Mouse (Mus musculus) spleen, adult 18-20 months (tissue): ENCODE measurements around the gene Slc2a2.

Source experiments
- DNase-seq, 2 experiments: peaks; one replicate each; pipeline ENCODE4 v3.0.0; 2022; ENCODE audit warnings: mixed read lengths in 2 of 2

The Slc2a2 gene

GRCm38 (mm10) chr3:28734712-28735111 lies 37.0 kb downstream of the Slc2a2 start:
- no peak for DNase-seq

DNA sequence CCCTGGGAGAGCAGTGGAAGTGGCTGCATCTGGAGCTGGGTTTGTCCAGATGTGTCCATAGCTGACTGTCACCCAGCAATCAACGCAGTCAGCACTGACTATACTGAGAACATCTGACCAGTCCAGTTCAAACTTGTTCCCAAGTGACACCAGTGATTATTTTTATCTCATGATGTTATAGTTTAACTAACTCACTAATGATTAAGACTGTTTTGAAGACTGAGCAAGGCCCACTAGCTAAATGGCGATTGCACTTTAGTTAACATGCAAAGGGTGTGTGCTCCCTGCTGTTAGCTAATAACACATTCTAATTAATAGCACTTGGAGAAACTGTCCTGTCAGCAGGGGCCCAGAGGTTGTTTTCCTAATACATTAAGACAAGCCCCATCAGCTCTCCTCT lies 39.3 kb downstream of the Slc2a2 start:
- no peak for DNase-seq

- DNase-seq: no peak
Observed at GRCm38 (mm10) chr3:28740353-28740752, 42.6 kb downstream of the Slc2a2 start.

GRCm38 (mm10) chr3:28743251-28743650 lies 45.5 kb downstream of the Slc2a2 start:
- DNase-seq: no peak

DNA sequence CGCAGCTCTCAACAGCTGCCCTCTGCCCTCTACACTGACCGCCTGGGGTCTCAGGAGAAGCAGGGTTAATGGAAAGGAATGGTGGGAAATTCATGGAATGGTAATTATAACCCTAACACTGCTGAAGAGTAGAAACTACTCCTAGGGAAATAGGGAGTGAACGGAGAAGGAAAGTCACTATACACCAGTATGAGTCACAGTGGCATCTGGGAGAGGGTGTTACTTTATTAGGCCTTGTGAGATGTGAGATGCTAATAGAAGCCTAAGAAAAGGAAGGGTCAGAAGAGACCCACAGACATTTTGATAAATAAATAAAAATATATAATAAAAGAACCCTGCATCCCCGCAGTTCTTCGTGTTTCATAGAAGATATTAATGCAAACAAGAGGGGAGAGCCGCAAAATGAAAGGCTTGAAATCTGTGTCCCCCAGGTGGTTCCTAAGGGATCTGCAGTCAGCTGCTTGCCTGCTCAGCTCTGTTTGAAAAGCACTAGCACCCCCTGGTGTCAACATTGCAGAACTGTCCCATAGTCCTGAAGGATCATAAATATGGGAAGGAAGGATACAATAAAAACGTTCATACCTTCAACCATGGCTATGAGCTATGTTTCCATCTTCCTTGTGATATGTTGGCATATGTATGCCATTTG lies 48.3 kb downstream of the Slc2a2 start:
- DNase-seq: peak in 1 of 2 experiments; percentile 37

- DNase-seq: no peak
Observed at GRCm38 (mm10) chr3:28748151-28748550, 50.4 kb downstream of the Slc2a2 start.

- no peak for DNase-seq
Observed at GRCm38 (mm10) chr3:28748956-28749355, 51.3 kb downstream of the Slc2a2 start.

DNA sequence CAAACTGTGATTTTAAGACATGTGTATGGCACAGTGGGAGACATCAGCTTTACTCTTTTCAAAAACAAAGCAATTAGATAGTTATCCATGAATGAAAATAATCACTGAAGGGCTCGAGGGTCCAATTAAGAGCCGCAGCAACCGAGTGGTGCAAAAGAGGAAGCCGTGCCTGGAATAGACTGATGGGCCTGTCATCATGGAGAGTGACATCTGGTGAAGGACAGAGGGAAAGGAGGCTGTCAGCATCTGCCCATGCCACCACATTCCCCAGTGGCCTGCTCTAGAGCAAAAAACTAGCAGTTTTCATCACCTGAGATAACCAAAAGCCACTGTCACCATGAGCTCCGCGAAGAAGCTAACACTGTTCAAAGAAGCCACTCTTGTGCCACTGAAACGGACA lies 57.8 kb downstream of the Slc2a2 start:
- no peak for DNase-seq

DNA sequence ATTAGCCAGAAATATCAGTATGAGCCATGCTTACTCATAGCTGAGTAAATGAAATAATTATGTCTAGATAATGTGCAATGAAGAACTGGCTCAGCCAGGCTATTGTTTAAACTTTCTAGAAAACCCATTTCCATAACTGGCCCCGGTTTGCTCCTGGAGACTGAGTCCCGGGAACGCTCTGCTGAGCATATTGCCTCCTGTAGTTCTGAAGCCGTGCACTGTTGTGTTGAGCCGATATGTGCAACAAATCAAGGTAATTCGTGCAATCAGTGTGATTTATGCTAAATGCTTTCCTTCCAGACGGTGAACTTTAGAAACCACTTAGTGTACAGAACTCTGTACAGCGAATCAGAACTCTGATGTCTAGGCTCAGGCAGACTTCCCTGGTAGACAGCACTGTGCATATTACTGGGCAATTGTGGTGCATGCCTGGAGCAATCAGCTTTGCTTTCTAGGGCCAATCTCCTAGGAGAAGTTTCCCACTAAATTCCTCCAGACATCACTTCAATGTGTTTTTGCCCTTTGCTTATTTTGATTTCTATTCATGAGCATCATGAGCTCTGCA lies 63.6 kb downstream of the Slc2a2 start:
- DNase-seq: no peak

DNA sequence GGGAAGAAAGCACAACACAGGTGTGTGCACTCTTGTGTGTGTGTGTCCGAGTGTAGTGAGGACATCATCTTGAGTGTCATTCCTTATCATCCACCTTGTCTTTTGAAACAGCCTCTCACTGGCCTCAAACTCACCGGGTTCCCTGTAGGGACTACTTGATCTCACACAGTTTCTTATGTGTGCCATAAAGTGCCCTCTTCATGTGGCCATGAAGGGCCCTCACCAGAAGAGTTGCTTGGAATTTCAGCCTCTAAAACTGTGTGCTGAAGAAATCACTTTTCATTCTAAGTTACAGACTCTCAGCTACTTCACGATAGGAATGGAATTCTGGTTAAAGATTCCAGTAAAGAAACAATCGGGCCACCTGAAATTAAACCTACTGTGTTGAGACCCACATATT lies 69.2 kb downstream of the Slc2a2 start:
- DNase-seq: no peak

GRCm38 (mm10) chr3:28768222-28768621 lies 70.5 kb downstream of the Slc2a2 start:
- no peak for DNase-seq

GRCm38 (mm10) chr3:28772919-28773318 lies 75.2 kb downstream of the Slc2a2 start:
- DNase-seq: peak in 1 of 2 experiments; percentile 7

GRCm38 (mm10) chr3:28775361-28775760 lies 77.7 kb downstream of the Slc2a2 start:
- DNase-seq: no peak

DNA sequence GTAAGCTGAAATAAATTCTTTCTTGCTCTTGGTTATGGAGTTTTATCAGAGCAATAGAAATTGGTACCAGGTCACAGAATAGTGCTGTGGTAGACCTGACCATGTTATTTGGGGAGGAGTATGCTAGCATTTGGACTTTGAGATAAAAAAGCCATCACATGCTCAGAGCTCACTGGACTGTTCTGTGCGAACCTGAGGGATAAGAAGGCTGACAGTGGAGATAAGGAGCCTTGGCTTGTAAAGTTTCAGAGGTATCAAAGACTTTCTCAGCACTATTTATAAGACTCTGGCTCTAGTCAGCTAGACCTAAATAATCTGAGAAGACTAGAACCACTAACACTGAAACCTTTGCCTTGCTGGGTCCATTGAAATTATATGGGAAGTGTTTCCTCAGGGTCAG lies 78.3 kb downstream of the Slc2a2 start:
- no peak for DNase-seq

DNA sequence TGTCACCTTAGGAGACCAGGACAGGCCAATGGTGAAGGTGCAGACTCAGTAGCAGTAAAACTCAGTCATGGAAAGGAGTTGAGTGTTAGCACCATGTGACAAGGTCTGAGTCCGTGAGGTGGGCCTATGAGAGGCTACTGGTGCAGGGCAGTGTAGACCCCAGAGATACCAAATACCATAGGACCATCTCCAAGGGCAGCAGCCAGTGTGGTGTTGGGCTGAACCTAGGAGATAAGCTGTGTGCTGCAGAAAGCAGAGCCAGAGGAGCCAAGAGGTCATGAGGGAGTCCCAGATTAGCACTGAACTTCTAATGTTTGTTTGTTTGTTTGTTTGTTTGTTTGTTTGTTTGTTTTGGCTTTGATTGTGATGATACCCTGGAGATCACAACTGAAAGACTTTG lies 78.8 kb downstream of the Slc2a2 start:
- DNase-seq: no peak

GRCm38 (mm10) chr3:28780511-28780910 lies 82.8 kb downstream of the Slc2a2 start:
- no peak for DNase-seq
